Mouse (Mus musculus): ENCODE measurements around the gene Shb. TPM values are rescaled to one million over a fixed set of nuclear protein-coding genes. Genes with fewer than 3 reads are reported as not detected.

Gene Shb
- total RNA-seq, 2 experiments from 2014 or later = 11.0 to 11.6 TPM

DNA sequence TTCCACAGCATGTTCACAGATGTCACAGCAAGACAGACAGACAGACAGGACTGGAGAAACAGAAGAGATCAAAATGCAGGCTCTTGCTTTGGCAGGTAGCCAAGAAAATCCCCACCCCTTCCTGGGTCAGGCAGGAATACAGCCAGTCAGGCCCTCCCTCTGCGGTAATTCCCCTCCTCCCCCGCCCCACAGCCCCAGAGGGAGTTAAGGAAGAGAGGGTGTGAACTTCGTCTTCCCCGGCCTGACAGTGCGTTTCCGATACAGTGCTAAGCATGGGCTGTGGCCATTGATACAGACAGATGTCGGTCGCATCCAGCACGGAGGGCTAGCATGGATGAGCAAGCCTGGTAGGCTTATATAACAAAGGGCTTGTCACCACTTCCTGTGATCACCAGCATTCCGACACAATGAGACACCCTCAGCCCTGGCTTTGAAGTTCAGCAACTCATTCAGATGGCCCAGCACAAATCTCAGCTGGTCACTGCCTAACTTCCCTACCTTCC lies 18.4 kb downstream of the Shb start:
- peak overlapping the region; percentile 67 for H3K27ac ChIP-seq
- intact Hi-C loops (cut with DNase I) = no loop called here

DNA sequence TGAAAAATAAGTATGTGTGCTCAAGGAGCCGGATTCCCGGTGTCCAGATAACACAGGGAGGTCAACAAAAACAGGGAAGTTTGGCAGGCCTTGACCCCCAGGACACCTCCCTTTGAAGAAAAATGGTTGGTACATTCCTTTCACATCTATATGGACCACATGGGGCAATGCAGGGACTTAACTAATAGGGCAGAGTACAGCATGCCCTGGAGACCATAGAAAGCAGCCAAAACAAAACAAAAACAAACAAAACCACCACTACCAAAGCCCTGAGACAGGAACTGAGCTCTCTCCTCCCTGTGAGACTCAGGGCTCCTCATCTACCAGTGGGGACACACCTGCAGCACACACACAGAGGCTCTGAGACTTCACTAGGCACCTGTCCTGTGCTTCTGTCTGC lies 18.9 kb downstream of the Shb start:
- TF ChIP-seq CTCF (IDR thresholded peaks at IDR 0.05) = no peak
- Histone ChIP-seq H3K4me3 (no peak overlapping the region), H3K27ac (peak overlapping the region; percentile 67)
- intact Hi-C loops (cut with DNase I) = no loop called here
- no peak for DNase-seq (ENCODE audit: extremely low spot score in 1 of 2, low spot score in 2 of 2)

More for the DNA sequence above, 18.4 kb downstream of the Shb start:
- TF ChIP-seq CTCF (IDR thresholded peaks at IDR 0.05) = no peak
- H3K4me3 ChIP-seq = no peak overlapping the region
- DNase-seq (ENCODE audit: extremely low spot score in 1 of 2, low spot score in 2 of 2) = no peak

DNA sequence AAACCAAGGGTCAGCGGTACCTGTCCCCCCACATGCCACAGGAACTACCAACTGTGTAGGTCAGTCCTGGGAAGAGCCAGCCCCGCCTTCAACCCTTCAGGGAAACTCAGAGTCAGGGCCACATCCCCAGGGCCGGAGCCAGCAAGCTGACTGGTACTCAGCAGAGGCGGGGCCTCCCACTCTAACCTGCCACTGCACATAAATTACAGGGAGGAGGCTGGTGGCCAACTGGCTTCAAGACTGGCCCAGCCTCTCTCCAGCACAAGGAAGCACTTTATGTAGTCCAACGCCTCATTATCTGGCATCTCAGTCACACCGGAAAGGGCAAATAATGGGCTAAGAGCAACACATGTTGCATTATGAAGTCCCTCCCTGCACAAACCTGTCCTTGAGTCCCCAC lies 22.1 kb downstream of the Shb start:
- DNase-seq (ENCODE audit: extremely low spot score in 1 of 2, low spot score in 2 of 2) = no peak
- intact Hi-C loops (cut with DNase I) = no loop called here
- no peak for TF ChIP-seq CTCF (IDR thresholded peaks at IDR 0.05)
- Histone ChIP-seq H3K27ac (peak overlapping the region; percentile 24; the same call in 1 of the 2 replicates), H3K4me3 (no peak overlapping the region)

DNA sequence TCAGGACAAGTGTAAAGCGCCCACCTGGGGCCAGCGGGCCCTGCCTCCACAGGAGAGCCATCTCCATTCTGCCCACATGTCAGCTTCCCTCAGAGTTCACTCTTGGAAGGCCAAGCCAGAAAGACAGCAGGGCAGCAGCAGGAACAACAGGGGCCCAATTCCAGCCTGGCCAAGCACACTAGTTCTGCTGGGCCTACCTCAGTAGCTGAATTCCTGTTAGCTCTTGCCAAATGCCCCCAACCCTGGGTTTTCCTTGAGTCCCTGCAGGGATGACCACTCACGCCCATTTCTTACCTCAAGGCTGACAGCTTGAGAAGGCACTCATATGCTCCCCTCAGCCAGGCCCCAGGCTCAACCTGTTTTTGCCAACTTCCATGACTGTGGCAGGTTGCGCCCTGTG lies 22.9 kb downstream of the Shb start:
- intact Hi-C loops (cut with DNase I) = no loop called here
- TF ChIP-seq CTCF (IDR thresholded peaks at IDR 0.05) = no peak
- DNase-seq (ENCODE audit: extremely low spot score in 1 of 2, low spot score in 2 of 2) = no peak
- H3K4me3 ChIP-seq = no peak overlapping the region
- H3K27ac ChIP-seq = no peak overlapping the region; the same call in 1 of the 2 replicates

DNA sequence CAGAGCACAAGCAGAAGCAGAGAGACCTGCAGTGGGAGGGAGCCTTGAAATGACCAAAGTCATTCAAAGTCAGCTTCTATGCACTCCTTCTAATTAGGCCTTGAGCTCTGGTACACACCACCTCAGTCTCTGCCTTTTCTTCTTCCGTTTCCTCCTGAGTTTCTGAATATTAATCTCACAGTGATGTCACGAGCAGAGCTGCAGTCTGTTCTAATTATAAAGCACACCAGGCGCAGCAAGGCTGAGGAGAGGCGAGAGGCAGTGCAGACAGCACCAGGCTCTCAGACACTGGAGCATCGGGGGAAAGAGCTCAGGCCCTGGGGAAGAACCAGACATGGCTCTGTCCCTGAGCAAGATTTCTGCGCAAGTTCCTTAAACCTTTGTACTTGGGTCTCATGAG lies 23.8 kb downstream of the Shb start:
- Histone ChIP-seq H3K4me3 (no peak overlapping the region), H3K27ac (peak overlapping the region; percentile 69; the same call in 1 of the 2 replicates)
- TF ChIP-seq CTCF (IDR thresholded peaks at IDR 0.05) = no peak
- intact Hi-C loops (cut with DNase I) = no loop called here
- DNase-seq (ENCODE audit: extremely low spot score in 1 of 2, low spot score in 2 of 2) = peak in 1 of 2 experiments; percentile 53

DNA sequence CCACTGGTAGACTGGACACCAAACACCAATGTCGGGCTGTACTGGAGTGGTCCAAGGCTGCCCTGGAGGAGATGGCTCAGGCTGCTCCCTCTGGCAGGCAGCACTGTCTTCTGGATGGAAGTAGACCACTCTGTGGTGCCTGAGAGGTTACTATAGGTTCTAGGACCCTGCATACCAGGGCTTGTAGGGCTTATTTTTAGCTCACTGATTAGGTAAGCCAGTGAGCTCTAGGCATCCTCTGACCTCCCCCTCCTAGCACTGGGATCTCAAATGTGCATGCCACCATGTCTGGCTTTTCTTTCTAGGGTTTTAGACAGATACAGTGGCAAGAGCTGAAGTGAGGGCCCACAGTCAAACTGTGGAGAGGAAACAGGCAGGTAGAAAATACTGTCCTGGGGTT lies 24.8 kb downstream of the Shb start:
- Histone ChIP-seq H3K27ac (no peak overlapping the region), H3K4me3 (no peak overlapping the region)
- DNase-seq (ENCODE audit: extremely low spot score in 1 of 2, low spot score in 2 of 2) = no peak
- intact Hi-C loops (cut with DNase I) = no loop called here
- TF ChIP-seq CTCF (IDR thresholded peaks at IDR 0.05) = no peak

DNA sequence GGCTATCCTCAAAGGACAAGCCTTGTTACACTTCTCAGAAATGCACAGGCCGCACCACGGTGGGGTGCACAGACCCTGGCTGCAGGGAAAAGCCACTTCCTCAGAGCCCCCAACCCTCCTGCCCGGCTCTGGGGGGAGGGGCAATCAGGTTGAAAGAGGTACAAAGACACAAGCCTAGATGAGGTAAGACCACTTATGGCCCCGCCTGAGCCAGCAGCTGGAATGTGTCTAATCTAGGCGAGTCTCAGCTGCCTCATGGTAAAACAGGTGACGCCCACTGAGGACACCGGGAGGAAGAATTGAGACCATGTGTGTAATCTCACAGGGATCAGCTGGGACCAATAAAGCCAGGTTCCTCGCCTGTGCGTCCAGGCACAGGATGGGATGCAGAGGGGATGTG lies 25.2 kb downstream of the Shb start:
- no peak for TF ChIP-seq CTCF (IDR thresholded peaks at IDR 0.05)
- intact Hi-C loops (cut with DNase I) = no loop called here
- Histone ChIP-seq H3K27ac (no peak overlapping the region), H3K4me3 (no peak overlapping the region)
- DNase-seq (ENCODE audit: extremely low spot score in 1 of 2, low spot score in 2 of 2) = no peak

DNA sequence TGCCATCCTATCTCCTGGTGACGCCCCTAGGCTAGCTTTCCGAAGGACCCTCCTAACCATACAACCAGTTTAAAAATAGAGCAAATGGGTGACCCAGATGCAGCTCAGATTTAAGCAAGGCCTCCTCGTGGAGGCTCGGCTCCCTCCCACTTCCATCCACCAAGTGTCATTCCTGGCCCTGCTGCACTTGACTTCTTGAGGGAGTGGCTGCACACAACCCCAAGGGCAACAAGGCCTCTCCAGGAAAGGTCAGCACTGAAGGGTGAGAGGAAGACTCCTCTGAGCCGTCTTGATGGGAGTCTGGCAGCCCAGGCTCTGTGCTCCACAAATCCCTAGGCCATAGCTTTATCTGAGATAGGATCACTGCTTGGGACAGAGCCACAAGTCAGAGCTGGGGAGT lies 25.7 kb downstream of the Shb start:
- no peak for DNase-seq (ENCODE audit: extremely low spot score in 1 of 2, low spot score in 2 of 2)
- intact Hi-C loops (cut with DNase I) = no loop called here
- TF ChIP-seq CTCF (IDR thresholded peaks at IDR 0.05) = no peak
- no peak overlapping the region; the same call in 1 of the 2 replicates for H3K27ac ChIP-seq
- no peak overlapping the region for H3K4me3 ChIP-seq

DNA sequence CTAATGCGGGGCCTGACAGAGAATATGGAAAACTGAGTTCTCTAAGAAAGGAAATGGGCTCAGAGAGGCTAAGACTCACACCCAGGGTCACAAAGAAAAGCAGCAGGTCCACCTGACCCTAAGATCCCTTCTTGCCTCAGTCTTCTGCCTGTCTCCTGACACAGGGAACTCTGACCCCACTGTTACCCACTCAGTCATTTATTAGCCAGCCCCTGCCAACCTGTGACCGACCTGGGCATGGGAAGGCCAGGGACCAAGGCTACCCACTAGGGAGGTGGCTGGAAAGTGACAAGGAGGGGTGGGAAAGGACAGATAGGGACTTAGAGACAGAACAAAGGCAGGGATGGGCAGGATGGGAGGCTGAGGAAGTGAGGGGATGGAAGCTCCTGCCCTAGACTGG lies 26.6 kb downstream of the Shb start:
- no peak for DNase-seq (ENCODE audit: extremely low spot score in 1 of 2, low spot score in 2 of 2)
- intact Hi-C loops (cut with DNase I) = no loop called here
- H3K4me3 ChIP-seq = no peak overlapping the region
- H3K27ac ChIP-seq = no peak overlapping the region
- no peak for TF ChIP-seq CTCF (IDR thresholded peaks at IDR 0.05)

DNA sequence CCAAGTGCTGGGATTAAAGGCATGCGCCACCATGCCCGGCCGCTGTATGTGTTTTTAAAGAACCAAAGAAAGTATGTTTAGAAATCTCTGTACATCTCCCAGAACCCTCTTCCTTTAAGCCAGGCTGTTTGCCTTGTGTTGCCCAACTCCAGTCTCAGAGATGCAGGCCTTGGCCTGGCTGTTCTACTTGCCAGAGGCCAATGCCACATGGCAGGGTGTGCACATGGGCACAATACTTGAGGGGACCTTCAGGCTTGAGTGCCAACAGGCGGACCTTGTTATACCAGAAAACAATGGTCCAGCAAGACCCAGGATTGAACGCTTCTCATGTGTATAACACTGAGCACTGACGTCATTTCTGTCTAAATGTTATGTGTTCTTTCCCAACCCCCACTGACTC lies 27.1 kb downstream of the Shb start:
- H3K4me3 ChIP-seq = no peak overlapping the region
- no peak for TF ChIP-seq CTCF (IDR thresholded peaks at IDR 0.05)
- H3K27ac ChIP-seq = no peak overlapping the region
- intact Hi-C loops (cut with DNase I) = no loop called here
- no peak for DNase-seq (ENCODE audit: extremely low spot score in 1 of 2, low spot score in 2 of 2)

DNA sequence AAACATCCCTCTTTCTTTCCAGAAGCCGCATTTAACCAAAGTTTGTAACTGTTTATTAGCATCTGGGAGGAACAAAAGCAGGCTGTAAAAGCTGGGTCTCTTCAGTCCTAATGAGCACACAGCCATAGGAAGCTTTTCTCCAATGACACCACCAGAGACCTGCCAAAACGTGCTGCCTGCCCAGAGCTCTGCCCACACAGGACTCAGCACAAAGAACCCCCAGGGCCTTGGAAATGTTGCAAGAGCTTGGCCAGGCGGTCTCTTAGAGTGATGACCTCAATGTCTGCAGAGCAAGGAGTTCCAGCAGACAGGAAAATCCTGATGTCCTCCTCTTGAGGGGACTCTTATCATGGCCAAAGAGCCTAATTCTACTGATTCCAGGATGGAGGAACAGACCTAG lies 28.5 kb downstream of the Shb start:
- intact Hi-C loops (cut with DNase I) = no loop called here
- H3K4me3 ChIP-seq = no peak overlapping the region
- no peak overlapping the region for H3K27ac ChIP-seq
- no peak for DNase-seq (ENCODE audit: extremely low spot score in 1 of 2, low spot score in 2 of 2)
- no peak for TF ChIP-seq CTCF (IDR thresholded peaks at IDR 0.05)

DNA sequence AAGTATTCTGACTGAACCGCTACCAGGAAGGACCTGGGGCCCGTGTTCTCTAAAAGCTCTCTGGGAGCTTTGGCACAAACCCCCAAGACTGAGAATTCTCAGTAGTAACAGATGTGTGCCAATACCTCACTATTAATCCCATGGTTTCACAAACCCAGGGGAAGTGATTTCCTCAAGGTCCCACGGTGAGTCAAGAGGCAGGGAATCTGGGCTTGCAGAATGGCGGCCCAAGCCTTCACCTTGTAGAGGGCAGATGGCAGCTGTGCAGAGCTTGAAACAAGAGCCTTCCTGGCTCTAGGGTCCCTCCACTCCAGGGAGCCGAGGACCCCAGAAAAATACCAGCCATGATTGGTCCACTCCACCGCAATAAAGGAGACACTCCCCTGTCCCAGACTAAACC lies 28.9 kb downstream of the Shb start:
- DNase-seq (ENCODE audit: extremely low spot score in 1 of 2, low spot score in 2 of 2) = no peak
- no peak overlapping the region for H3K27ac ChIP-seq
- intact Hi-C loops (cut with DNase I) = no loop called here
- no peak for TF ChIP-seq CTCF (IDR thresholded peaks at IDR 0.05)
- no peak overlapping the region for H3K4me3 ChIP-seq

DNA sequence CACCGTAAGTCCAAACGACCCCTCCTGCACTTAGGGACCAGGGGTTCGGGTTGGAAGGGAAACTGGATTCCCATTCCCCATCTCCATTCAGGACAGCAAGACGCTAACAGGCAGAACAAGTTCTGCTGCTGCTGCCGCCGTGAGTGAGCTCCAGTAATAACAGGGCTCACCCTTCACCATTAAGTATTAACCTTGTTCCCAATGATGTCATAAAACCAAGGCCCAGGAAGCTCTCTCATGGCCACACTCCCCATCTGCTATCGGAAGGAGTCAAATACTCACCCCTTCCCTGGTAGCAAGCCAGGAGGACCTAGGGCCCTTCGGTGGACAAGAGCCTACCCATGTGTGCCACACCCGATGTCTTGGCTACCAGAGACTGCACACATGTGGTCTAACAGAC lies 30.3 kb downstream of the Shb start:
- intact Hi-C loops (cut with DNase I) = no loop called here
- Histone ChIP-seq H3K4me3 (no peak overlapping the region), H3K27ac (no peak overlapping the region)
- no peak for TF ChIP-seq CTCF (IDR thresholded peaks at IDR 0.05)
- no peak for DNase-seq (ENCODE audit: extremely low spot score in 1 of 2, low spot score in 2 of 2)

Measured in left cerebral cortex, adult 2 months (tissue).